Mouse (Mus musculus) C2C12 (cell line): ENCODE data around the gene Akap5.

ENCODE experiments used
- CEBPB ChIP-seq: IDR thresholded peaks from one replicate; pipeline ENCODE4 v1.6.1; 2011; ENCODE audit warnings: low read depth, mild to moderate bottlenecking, control low read depth, moderate library complexity
- CTCF ChIP-seq: IDR thresholded peaks from one replicate; pipeline ENCODE4 v1.5.1; 2011; ENCODE audit not compliant: control insufficient read depth, insufficient read depth, insufficient read length
- FOSL1 ChIP-seq: IDR thresholded peaks from one replicate; pipeline ENCODE4 v1.8.0; 2011; ENCODE audit warnings: mild to moderate bottlenecking, low read length; ENCODE audit not compliant: poor library complexity, insufficient read depth, severe bottlenecking
- MAX ChIP-seq: IDR thresholded peaks from one replicate; pipeline ENCODE4 v1.6.1; 2011; ENCODE audit warnings: mild to moderate bottlenecking, control low read depth
- MYOD1 ChIP-seq: IDR thresholded peaks from one replicate; pipeline ENCODE4 v1.6.1; 2011; ENCODE audit warnings: low read depth; ENCODE audit not compliant: control insufficient read depth, insufficient read length
- MYOG ChIP-seq: IDR thresholded peaks from one replicate; pipeline ENCODE4 v1.6.1; 2011; ENCODE audit not compliant: control insufficient read depth, insufficient read length; ENCODE audit errors: extremely low read depth
- USF1 ChIP-seq: IDR thresholded peaks from one replicate; pipeline ENCODE4 v1.6.1; 2011; ENCODE audit warnings: low read depth, mild to moderate bottlenecking, control low read depth, moderate library complexity

- no peak for TF ChIP-seq CTCF
- TF ChIP-seq MYOD1 = no peak
- no peak for TF ChIP-seq FOSL1
- no peak for TF ChIP-seq CEBPB
- TF ChIP-seq MAX = no peak
- TF ChIP-seq USF1 = no peak
- TF ChIP-seq MYOG = no peak
Measured at GRCm38 (mm10) chr12:76311951-76312350, 12.7 kb upstream of the Akap5 start.
